Mouse (Mus musculus) bone marrow, adult 2 months (tissue): ENCODE measurements around the gene Bcr. TPM values are rescaled to one million over a fixed set of nuclear protein-coding genes. Genes with fewer than 3 reads are reported as not detected.
A peak's percentile ranks its signal among the peaks of the same experiment; 100 is the strongest.

Experiments used
- H3K27ac ChIP-seq: fragments of 200-500 bp; 2 replicates; pipeline ENCODE4 v1.5.1; 2012; ENCODE audit warnings: low read depth, mild to moderate bottlenecking, control low read depth, inconsistent platforms, low read length; ENCODE audit not compliant: control insufficient read depth, poor library complexity, insufficient read depth
- H3K4me1 ChIP-seq: fragments of 200-500 bp; 2 replicates; pipeline ENCODE4 v1.6.1; 2011; ENCODE audit warnings: low read length; ENCODE audit not compliant: control insufficient read depth, insufficient read depth
- H3K4me3 ChIP-seq: fragments of 200-500 bp; replicated peaks from 2 replicates; pipeline ENCODE3; 2011; ENCODE audit warnings: mild to moderate bottlenecking, low read depth, low read length, control low read depth; ENCODE audit not compliant: control insufficient read depth
- CTCF ChIP-seq: fragments of 200-500 bp; IDR thresholded peaks from 2 replicates; pipeline ENCODE4 v1.5.1; 2011; ENCODE audit warnings: low read length, control low read depth; ENCODE audit not compliant: control insufficient read depth, insufficient read depth
- POLR2A ChIP-seq: fragments of 200-500 bp; IDR thresholded peaks from 2 replicates; pipeline ENCODE4 v1.6.1; 2011; ENCODE audit warnings: low read depth, mild to moderate bottlenecking, control low read depth, low read length, borderline replicate concordance; ENCODE audit not compliant: control insufficient read depth
- WGBS: fragments of 180-500 bp; shearing (Covaris S2); methylation state at CpG from one replicate; pipeline ENCODE4 v1.1.7; 2018; 5-methylcytosine and 5-hydroxymethylcytosine counted together
- polyA plus RNA-seq: library from polyadenylated mRNA; stranded (reverse); fragments of >200 nt; gene quantifications from 2 replicates; pipeline ENCODE4 v1.2.4, GENCODE M21; 2011; ENCODE audit warnings: low replicate concordance; ENCODE audit not compliant: missing spikeins, insufficient read depth, insufficient read length

Bcr gene
- polyA plus RNA-seq, 1 experiment: 26.6 TPM

DNA sequence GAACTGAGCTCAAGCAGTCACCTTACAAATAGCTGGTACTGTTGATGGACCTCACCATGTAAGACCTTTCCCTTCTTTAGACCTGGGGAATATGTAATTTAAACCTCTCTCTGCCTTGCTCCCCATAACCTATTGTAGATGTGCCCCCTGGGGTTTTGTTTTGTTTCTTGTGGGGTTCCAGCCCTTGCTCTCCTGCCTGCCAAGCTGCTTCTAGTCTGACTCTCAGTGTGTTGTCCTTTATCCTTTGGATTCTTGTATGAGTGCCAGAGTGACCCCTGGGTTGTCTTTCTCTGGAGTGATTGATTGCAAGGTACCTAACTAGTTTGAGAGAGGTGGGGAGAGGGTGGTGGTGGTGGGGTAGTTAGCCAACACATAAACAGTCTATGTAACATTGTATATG is 7.1 kb downstream of the Bcr start:
- Histone ChIP-seq H3K4me1 (peaks cover 1% of the 10 kb centered on the region; the same call in 1 of the 2 replicates), H3K27ac (no peak overlapping the region), H3K4me3 (no peak overlapping the region)
- no peak for TF ChIP-seq CTCF
- TF ChIP-seq POLR2A: no peak

DNA sequence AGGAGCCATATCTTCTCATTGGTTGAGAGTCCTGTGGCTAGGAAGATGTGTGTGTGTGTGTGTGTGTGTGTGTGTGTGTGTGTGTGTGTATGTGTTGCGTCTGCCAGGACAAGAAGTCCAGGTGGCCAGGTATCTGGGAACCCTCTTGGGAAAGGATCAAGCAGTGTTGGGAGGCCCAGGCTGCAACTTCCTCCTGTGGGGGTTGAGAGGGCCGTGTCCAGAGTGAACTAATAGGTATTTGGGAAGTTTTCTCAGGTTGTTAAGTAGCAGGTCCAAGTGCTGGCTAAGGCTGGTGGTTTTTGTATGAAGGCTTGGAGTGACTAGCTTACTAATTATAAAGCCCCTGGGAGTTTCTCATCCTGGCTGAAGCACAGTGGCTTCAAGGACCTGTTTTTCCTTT is 7.7 kb downstream of the Bcr start:
- TF ChIP-seq CTCF (no peak), POLR2A (no peak)
- Histone ChIP-seq H3K4me3 (no peak overlapping the region), H3K27ac (no peak overlapping the region), H3K4me1 (peaks cover 1% of the 10 kb centered on the region; the same call in 1 of the 2 replicates)
- WGBS: 27% methylated on average over 2 of the region's 2 CpGs

DNA sequence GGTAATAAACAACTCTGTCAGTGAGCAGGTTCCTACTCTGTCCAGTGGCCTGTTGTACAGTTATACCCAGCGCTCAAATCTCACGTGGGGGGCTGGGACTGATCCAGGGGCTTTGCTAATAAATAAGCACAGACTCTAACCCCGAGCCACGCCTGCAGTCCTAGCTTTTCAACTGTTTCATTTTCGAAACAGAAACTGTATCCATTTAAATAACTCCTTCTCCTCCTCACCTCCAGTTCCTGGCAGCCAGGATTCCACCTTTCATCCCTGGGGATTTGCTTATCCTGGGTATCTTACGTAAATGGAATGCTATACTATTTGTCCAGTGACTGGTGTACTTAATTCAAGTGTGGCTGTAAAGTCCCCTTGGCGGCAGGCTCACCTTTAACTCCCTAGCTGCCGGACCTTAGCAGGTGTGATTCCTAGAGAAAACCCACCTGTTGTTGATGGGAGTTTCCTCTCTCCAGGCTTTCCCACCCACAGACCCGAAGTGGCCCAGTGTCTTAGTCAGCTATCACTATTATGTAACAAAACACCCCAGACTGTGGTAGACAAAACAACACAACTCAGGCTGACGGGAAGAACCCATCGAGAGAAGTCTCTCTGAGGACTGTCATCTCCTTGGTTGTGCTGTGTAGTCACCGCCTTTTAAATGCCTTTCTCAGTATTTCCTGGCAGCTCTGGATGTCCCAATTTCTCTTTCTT is 8.4 kb downstream of the Bcr start:
- 52% methylated on average over 12 of the region's 12 CpGs for WGBS
- H3K4me3 ChIP-seq: no peak overlapping the region
- H3K4me1 ChIP-seq: peaks cover 1% of the 10 kb centered on the region; the same call in 1 of the 2 replicates
- TF ChIP-seq CTCF (no peak), POLR2A (no peak)
- H3K27ac ChIP-seq: no peak overlapping the region

DNA sequence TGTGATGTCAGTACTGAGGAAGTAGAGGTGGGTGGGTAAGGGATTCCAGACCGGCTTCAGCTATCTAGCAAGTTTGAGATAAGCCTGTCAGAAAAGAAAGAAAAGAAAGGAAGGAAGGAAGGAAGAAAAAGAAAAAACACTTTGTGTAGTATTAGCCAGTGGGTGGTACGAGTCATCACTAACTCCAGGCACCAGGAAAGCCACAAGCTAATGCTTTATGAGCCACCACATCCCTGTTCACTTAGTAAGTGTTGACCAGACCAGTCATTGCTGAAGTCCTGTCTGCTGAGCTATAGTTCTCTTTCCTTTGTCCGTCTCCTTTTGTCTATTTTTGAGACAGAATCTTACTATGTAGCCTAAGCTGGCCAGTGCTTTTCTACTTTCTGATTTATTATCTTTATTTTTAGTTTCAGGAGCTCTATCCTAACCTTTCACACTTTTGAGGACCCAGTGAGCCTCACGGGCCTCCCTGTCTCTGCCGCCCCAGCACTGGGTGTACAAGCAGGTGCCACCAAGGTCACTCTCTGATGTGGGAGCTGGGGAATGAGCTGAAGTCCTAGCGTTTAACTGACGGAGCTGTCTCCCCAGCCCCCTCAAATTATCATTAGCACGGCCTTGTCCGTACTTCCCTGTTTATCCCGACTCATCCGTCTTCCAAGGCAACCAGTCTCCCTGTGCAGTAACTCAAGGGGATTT is 10.0 kb downstream of the Bcr start:
- Histone ChIP-seq H3K4me3 (no peak overlapping the region), H3K4me1 (peaks cover 1% of the 10 kb centered on the region; the same call in 1 of the 2 replicates), H3K27ac (no peak overlapping the region)
- TF ChIP-seq POLR2A: no peak
- 61% methylated on average over 11 of the region's 11 CpGs for WGBS

DNA sequence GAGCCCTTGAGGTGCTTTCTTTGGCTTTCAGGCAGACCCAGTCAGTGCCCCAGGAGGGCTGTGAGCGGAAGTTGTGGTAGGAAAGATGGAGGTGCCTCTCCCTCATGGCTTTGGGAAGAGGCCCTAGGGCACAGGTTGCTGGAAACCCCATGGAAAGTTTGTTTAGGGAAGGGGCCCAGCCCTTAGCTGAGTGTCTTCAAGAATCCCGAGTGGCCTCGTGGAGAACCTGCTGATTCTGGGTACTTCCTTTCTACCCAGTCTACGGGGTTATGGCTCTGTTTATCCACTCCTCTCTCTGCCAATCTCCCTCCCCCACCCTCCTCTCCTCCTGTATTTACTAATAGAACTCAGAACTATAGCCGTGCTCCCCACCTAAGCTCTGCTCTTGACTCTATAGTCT is 15.3 kb downstream of the Bcr start:
- peaks cover 6% of the 10 kb centered on the region for H3K4me1 ChIP-seq
- no peak overlapping the region for H3K4me3 ChIP-seq
- H3K27ac ChIP-seq: no peak overlapping the region
- WGBS: 56% methylated on average over 5 of the region's 5 CpGs
- TF ChIP-seq CTCF (no peak), POLR2A (no peak)

DNA sequence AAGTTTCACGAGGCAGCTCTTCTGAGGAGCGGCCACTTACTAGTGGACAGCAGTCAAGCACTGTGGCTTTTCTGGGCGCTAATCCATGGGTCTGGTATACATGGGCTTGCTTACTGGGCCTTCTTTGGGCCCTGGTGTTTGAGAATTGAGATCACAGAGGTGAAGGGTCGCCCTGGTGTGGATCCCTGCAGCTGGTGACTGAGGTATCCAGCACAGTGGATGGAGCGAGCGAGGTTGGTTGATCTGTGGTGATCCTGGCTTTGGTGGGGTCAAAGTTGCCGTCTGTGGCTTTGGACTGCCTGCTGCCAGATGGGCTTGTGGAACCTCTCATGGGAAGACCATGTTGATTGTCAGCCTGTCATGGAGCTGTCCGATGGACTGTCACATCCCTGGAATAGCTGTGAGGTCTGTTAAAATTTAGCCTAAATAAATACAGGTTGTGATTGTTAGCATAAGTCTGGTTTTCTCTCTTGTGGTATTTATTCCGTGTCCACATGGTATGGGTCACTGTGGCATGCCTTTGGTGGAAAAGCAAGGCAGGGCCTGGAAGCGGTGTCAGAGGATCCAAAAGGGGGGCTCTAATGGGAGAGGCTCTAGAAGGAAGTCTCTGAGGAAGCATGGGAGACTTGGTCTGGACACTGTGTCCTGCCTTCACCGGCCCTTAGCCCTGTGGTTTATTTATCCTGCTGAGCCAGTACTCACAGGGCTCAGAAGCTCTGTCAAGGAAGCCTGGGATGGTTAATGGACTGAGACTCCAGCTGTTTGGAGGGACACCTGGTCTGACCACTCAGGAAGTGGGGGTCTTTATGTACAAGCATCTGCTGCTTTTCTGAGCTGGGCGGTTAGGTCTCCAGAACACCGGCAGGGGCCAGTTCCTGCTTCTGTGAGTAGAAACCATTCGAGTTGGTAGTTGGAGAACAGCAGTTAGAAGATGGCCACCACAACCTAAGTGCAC is 18.1 kb downstream of the Bcr start:
- no peak for TF ChIP-seq CTCF
- no peak for TF ChIP-seq POLR2A
- Histone ChIP-seq H3K27ac (peak overlapping the region; percentile 70), H3K4me1 (peaks cover 6% of the 10 kb centered on the region), H3K4me3 (no peak overlapping the region)
- WGBS: 59% methylated on average over 14 of the region's 14 CpGs

DNA sequence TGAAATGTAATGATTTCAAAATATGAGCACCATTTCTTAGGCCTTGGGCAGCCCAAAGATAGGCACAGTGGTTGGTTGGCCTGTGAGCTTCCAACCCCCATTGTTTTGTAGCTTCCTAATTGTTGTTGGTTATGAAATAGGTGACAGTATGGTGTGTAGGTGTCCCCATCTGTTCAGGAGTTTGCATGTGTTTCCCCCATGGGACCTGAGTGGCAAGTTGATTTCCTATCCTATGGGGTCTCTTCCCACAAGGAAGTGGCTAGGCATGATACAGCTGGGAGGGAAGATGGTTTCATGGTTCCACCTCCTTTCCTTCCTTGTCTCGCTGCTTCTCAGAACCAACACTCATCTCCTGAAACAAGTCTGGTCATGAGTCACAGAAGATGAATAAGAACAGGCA is 24.9 kb downstream of the Bcr start:
- Histone ChIP-seq H3K27ac (no peak overlapping the region), H3K4me3 (no peak overlapping the region), H3K4me1 (no peaks in the 10 kb centered on the region)
- TF ChIP-seq POLR2A (no peak), CTCF (no peak)
- 59% methylated on average over 1 of the region's 1 CpGs for WGBS

DNA sequence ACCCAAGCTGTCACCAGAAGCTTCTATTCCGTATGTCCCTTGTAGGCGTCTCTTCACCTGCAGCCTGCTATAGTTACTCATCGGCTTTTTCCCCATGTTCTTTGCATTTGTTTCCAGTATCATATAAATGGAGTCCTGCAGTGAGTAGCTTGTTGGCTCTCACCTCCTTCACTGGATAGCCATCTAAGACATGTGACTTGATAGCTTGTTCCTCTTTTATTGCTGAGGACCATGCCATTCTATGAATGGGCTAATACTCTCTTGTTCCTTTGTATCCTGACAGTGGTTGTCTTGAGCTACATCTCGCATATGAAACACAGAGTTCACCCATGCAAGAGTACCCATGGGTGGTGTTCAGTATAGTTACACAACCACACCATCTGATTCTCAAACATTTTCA is 28.1 kb downstream of the Bcr start:
- Histone ChIP-seq H3K4me3 (no peak overlapping the region), H3K27ac (no peak overlapping the region), H3K4me1 (no peaks in the 10 kb centered on the region; the same call in 1 of the 2 replicates)
- TF ChIP-seq POLR2A: no peak
- TF ChIP-seq CTCF: no peak
- 77% methylated on average over 4 of the region's 4 CpGs for WGBS
